Mouse (Mus musculus): ENCODE data around the gene Rprd1b. TPM values are rescaled to one million over a fixed set of nuclear protein-coding genes. Genes with fewer than 3 reads are reported as not detected.

Rprd1b gene
- polyA plus RNA-seq, 1 experiment from 2014 or later, result 50.9 TPM

DNA sequence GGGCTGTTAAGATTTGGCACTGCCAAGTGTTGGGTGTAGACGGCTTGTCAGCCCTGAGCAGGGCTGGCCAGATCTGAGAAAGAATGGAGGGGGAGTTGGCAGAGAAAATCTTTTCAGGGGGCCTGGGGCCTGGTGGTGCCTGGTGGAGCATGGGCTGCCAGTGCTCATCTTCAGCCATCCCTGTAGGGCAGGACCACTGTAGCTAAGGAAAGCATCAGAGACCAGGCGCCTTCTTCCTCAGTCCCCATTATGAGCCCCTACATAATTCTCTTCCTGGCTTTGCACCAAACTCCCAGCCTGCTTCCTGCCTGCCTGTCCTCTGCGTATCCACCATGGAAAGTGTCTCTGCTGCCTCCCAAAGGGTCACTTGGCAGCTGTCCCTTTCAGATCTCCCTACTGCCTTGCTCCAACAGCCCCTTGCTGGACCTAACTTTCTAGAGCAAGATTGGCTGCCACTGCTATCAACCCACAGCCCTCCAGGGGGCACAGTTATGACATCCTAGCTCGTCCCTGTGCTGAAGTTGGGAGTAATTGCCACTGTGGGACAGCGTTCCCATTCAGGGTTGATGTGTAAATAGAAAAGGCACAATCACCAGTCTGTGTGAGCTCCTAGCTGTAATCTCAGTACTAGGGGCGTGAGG is 78.8 kb downstream of the Rprd1b start:
- ATAC-seq (ENCODE audit: insufficient read depth) (peak; percentile 79), DNase-seq (peak; percentile 97)
- no peak overlapping the region for H3K4me2 ChIP-seq
- WGBS, result 23% methylated on average over 6 of the region's 6 CpGs
- H3K9me3 ChIP-seq (ENCODE audit: low read depth, low read length), result no peaks in the 10 kb centered on the region
- no peak overlapping the region for H3K9ac ChIP-seq
- TF ChIP-seq CTCF (IDR thresholded peaks at IDR 0.05; ENCODE audit: low read depth), result peak; percentile 94
- H3K36me3 ChIP-seq (ENCODE audit: insufficient read depth), result no peaks in the 10 kb centered on the region
- peak overlapping the region; percentile 43; the same call in 1 of the 2 replicates for H3K27ac ChIP-seq (ENCODE audit: low read depth)
- peaks cover 20% of the 10 kb centered on the region for H3K4me1 ChIP-seq (ENCODE audit: insufficient read depth)
- H3K27me3 ChIP-seq (ENCODE audit: insufficient read depth, low read length), result no peaks in the 10 kb centered on the region
- H3K4me3 ChIP-seq (ENCODE audit: low read depth, low read length), result no peak overlapping the region

DNA sequence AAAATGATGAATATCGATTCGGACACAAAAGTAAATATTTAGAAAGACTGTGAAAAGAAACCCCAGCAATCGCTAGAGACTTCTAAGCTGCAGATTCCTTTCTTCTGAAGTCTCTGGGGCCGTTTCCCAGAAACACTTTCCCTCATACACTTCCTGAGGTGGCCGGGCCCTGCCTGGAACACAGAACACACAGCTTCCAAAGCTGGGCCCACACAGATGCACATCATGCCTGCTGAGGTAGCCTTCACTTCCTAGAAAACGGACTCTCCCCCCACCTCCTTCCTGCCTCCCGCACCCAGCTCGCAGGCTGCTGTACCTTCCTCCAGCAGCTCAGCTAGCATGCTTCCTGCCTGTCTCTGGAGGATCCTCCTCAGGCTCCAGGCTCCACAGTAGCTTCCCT is 81.2 kb downstream of the Rprd1b start:
- Histone ChIP-seq H3K27me3 (ENCODE audit: insufficient read depth, low read length) (no peaks in the 10 kb centered on the region), H3K27ac (ENCODE audit: low read depth) (peak overlapping the region; percentile 96), H3K9ac (peak overlapping the region; percentile 34), H3K36me3 (ENCODE audit: insufficient read depth) (no peaks in the 10 kb centered on the region), H3K4me1 (ENCODE audit: insufficient read depth) (peaks cover 35% of the 10 kb centered on the region), H3K4me3 (ENCODE audit: low read depth, low read length) (no peak overlapping the region), H3K9me3 (ENCODE audit: low read depth, low read length) (no peaks in the 10 kb centered on the region), H3K4me2 (0 out of 2 replicates have a peak overlapping the region, but pooled peaks have one; percentile 2)
- DNase-seq (peak; percentile 79), ATAC-seq (ENCODE audit: insufficient read depth) (no peak)
- 4% methylated on average over 8 of the region's 8 CpGs for WGBS
- TF ChIP-seq CTCF (IDR thresholded peaks at IDR 0.05; ENCODE audit: low read depth), result no peak

DNA sequence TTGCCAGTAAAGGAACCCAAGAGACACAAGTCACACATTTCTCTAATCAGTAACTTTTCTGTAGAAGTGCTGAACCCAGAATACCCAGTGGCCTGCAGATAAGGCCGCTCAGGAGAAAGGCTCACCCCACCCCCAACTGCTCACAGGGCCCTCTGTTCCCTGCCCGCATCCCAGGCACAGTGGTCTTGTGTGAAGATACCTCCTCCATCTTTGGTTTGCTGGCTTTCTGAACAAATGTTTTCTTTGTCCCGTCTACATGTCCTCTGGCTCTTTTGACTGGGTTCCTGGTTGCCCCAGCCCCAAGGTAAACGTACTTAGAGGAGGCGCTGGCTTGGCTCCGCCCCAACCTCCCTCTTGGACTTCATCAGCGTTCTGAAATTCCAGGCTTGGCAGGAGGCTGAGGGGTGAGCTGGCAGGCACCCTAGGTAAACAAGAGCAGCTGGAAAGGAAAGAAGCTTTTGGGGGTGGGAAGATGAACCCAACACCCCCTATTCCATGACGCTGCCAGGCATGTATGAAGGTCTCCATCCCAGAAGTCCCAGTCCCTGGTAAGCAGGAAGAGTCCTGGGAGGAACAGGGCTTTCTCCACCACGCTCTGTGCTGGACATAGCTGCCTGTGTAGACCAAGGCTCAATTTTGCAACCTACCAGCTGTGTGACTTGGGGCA is 85.4 kb downstream of the Rprd1b start:
- peaks cover 40% of the 10 kb centered on the region for H3K4me1 ChIP-seq (ENCODE audit: insufficient read depth)
- H3K27ac ChIP-seq (ENCODE audit: low read depth), result peak overlapping the region; percentile 96
- peaks cover 14% of the 10 kb centered on the region for H3K36me3 ChIP-seq (ENCODE audit: insufficient read depth)
- DNase-seq, result peak; percentile 88
- peak overlapping the region; percentile 5; the same call in 1 of the 2 replicates for H3K9ac ChIP-seq
- no peak for TF ChIP-seq CTCF (IDR thresholded peaks at IDR 0.05; ENCODE audit: low read depth)
- H3K4me2 ChIP-seq, result peak overlapping the region; percentile 44
- 19% methylated on average over 9 of the region's 9 CpGs for WGBS
- H3K4me3 ChIP-seq (ENCODE audit: low read depth, low read length), result no peak overlapping the region
- H3K9me3 ChIP-seq (ENCODE audit: low read depth, low read length), result no peaks in the 10 kb centered on the region
- H3K27me3 ChIP-seq (ENCODE audit: insufficient read depth, low read length), result no peaks in the 10 kb centered on the region
- ATAC-seq (ENCODE audit: insufficient read depth), result peak; percentile 67

DNA sequence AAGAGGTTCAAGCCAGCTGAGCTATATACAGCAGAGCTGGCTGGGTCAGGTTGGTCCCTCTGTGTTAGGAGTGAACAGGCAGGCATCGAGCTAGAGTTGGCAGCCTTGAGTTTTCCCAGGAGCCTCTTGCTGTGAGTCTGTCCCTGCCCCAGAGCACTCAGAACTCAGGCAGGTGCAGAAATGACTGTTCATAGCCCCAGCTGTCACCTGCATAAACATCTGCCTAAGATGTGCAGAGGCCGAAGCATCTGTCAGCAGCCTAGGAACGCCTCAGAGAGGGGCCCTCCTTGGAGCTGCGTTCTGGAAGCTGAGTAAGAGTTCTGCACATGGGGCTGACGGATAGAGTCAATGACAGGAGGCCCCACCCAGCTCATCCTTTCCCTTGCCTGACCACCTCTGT is 86.6 kb downstream of the Rprd1b start:
- no peak overlapping the region for H3K9ac ChIP-seq
- no peaks in the 10 kb centered on the region for H3K27me3 ChIP-seq (ENCODE audit: insufficient read depth, low read length)
- H3K4me3 ChIP-seq (ENCODE audit: low read depth, low read length), result no peak overlapping the region
- WGBS, result 29% methylated on average over 5 of the region's 5 CpGs
- H3K9me3 ChIP-seq (ENCODE audit: low read depth, low read length), result no peaks in the 10 kb centered on the region
- peaks cover 31% of the 10 kb centered on the region for H3K4me1 ChIP-seq (ENCODE audit: insufficient read depth)
- peaks cover 25% of the 10 kb centered on the region for H3K36me3 ChIP-seq (ENCODE audit: insufficient read depth)
- no peak overlapping the region for H3K4me2 ChIP-seq
- DNase-seq (no peak), ATAC-seq (ENCODE audit: insufficient read depth) (peak; percentile 7; the same call in 1 of the 2 replicates)
- H3K27ac ChIP-seq (ENCODE audit: low read depth), result peak overlapping the region; percentile 67; the same call in 1 of the 2 replicates
- no peak for TF ChIP-seq CTCF (IDR thresholded peaks at IDR 0.05; ENCODE audit: low read depth)

DNA sequence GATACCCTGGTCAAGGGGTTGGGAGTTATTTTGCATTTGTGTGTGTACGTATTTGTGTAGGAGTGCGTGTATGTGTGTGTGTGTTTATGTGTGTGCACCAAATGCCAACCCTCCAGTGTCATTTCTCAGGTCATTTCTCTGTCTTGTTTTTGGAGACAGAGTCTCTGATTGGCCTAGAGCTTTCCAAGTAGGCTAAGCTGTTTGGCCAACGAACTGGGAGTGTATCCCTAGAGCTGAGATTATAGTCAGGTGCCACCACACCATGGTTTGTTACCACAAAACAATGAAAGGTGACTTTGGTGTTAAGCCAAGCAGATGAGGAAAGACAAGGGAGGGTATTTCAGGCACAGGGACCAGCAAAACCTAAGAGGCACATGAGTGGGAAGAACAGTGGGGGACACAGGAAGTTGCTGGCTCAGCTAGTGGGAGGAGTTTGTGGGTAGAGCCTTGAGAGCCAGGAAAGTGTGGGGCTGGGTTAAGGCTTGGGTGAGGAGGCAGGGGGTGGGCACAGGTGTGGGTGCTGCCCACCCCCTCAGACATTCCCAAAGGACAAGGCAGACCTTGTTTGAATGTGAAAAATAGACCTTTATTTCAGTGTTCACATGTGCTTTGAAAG is 87.6 kb downstream of the Rprd1b start:
- Histone ChIP-seq H3K4me2 (no peak overlapping the region), H3K4me1 (ENCODE audit: insufficient read depth) (peaks cover 31% of the 10 kb centered on the region), H3K27me3 (ENCODE audit: insufficient read depth, low read length) (no peaks in the 10 kb centered on the region), H3K36me3 (ENCODE audit: insufficient read depth) (peaks cover 26% of the 10 kb centered on the region), H3K9ac (no peak overlapping the region), H3K9me3 (ENCODE audit: low read depth, low read length) (no peaks in the 10 kb centered on the region), H3K27ac (ENCODE audit: low read depth) (peak overlapping the region; percentile 70; the same call in 1 of the 2 replicates), H3K4me3 (ENCODE audit: low read depth, low read length) (no peak overlapping the region)
- TF ChIP-seq CTCF (IDR thresholded peaks at IDR 0.05; ENCODE audit: low read depth), result no peak
- WGBS, result 86% methylated on average over 3 of the region's 3 CpGs
- ATAC-seq (ENCODE audit: insufficient read depth) (no peak), DNase-seq (peak; percentile 11)

DNA sequence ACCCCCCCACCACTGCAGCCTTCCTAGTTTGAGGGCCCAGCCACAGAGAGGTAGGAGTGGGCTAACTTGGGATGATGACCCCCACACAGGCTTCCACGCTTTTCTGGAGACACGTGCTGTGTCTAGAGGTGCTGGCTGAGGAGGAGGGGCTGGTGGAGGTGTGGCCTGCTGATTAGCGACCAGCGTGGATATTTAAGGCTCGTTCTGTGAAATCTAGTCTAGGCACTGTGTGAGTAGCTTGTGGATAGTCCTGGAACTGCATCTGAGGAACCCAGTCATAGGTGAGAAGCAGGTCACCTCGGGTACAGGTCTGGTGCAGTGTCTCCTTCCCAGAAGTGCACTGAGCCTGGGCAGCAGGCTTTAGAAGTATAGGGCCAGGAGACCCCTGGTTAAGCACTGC is 88.4 kb downstream of the Rprd1b start:
- ATAC-seq (ENCODE audit: insufficient read depth) (0 out of 2 replicates have a peak, but pooled peaks have one; percentile 8), DNase-seq (peak; percentile 16)
- Histone ChIP-seq H3K4me1 (ENCODE audit: insufficient read depth) (peaks cover 32% of the 10 kb centered on the region), H3K4me2 (no peak overlapping the region), H3K36me3 (ENCODE audit: insufficient read depth) (peaks cover 26% of the 10 kb centered on the region), H3K9ac (no peak overlapping the region), H3K27me3 (ENCODE audit: insufficient read depth, low read length) (no peaks in the 10 kb centered on the region), H3K4me3 (ENCODE audit: low read depth, low read length) (no peak overlapping the region), H3K9me3 (ENCODE audit: low read depth, low read length) (no peaks in the 10 kb centered on the region), H3K27ac (ENCODE audit: low read depth) (peak overlapping the region; percentile 70; the same call in 1 of the 2 replicates)
- 31% methylated on average over 6 of the region's 6 CpGs for WGBS
- TF ChIP-seq CTCF (IDR thresholded peaks at IDR 0.05; ENCODE audit: low read depth), result no peak

DNA sequence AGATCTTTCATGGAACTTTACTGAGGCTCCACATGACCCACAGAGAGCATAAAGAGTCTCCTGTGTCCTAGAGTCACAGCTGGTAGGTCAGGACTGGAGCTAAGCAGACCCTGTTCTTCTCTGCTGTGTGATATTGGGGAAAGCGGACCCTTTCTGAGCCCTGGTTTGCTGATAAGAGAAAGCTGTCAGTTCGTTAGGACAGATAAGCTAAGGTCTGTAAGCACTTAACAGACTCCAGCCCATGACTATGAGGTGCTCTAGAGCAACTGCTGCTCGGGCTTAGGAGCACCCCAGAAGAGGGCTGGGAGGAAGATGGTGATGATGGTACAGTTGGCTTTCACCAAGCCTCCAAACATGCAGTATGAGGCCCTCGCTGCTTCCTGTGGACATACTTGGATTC is 90.8 kb downstream of the Rprd1b start:
- DNase-seq (no peak), ATAC-seq (ENCODE audit: insufficient read depth) (no peak)
- no peak overlapping the region for H3K4me3 ChIP-seq (ENCODE audit: low read depth, low read length)
- TF ChIP-seq CTCF (IDR thresholded peaks at IDR 0.05; ENCODE audit: low read depth), result no peak
- H3K27me3 ChIP-seq (ENCODE audit: insufficient read depth, low read length), result no peaks in the 10 kb centered on the region
- H3K27ac ChIP-seq (ENCODE audit: low read depth), result no peak overlapping the region
- H3K4me2 ChIP-seq, result no peak overlapping the region
- H3K9ac ChIP-seq, result no peak overlapping the region
- peaks cover 27% of the 10 kb centered on the region for H3K4me1 ChIP-seq (ENCODE audit: insufficient read depth)
- no peaks in the 10 kb centered on the region for H3K9me3 ChIP-seq (ENCODE audit: low read depth, low read length)
- WGBS, result 73% methylated on average over 4 of the region's 4 CpGs
- H3K36me3 ChIP-seq (ENCODE audit: insufficient read depth), result peaks cover 30% of the 10 kb centered on the region
